Mouse (Mus musculus) kidney, postnatal 4 days (tissue): ENCODE measurements around the gene Kifc3.
A peak's percentile ranks its signal among the peaks of the same experiment; 100 is the strongest.

ENCODE experiments used
- DNase-seq, 2 experiments: peaks; one replicate each; pipeline ENCODE4 v3.0.0; 2021; ENCODE audit warnings: mixed read lengths in 2 of 2

The Kifc3 gene

DNA sequence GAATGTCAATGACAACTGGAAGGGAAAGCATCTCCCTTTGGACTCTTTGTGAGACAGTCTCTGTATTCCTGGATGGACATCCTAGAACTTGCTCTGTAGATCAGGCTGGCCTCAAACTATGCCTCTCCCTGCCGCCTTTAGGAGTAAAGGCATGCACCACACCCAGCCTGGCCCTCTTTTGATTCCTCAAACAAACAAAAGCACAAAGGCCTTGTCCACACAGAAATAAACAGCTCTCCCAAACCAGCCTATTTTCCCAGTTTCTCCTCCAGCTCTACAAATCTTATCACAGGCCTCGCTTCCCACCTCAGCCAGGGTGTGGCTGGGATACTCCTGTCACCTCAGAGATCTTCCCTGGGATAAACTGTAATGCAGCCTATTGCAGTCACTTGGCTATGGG lies 68.4 kb downstream of the Kifc3 start:
- no peak for DNase-seq

DNA sequence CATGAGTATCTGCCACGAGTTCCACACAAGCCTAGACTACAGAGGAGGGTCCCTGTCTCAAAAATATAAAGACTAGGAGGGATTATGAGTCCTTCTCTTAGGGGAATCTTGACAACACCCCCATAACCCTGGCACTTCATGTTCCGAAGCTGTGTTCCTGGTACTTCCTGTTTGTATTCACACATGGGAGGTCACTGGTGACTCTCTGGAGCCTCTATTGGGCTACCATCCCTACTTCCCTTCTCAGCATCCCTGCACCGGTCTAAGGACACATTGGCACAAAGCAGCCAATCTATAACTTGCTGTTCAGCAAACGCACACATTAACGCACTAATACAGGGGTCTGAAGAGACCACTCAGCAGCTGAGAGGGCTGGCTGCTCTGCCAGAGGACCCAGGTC lies 70.6 kb downstream of the Kifc3 start:
- DNase-seq, result no peak

DNA sequence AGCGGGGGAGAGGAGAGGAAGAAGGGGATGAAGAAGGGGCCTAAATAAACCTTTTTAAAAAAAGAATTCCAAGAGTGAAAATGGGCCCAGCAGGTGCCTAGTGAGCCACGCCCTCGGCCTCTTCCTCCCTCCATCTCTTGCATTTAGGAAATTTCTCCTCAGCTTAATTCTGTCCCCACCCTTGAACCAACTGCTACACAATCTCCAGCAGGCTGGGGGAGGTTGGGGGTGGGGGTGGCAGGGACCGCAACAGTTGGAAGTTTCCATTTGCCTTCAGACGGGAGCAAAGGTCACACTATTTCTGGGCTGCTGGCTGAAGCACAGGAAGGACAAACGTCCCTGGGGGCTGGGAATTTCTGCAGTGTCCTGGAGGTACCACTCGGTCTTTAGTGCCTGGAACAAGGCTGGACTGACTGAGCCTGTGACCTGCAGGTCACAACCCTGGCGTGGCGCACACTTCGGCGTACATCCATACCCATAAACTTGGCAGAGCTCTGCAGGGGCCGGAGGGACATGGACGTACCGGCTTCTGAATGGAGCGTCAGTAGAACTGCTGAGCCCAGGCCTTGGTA lies 71.6 kb downstream of the Kifc3 start:
- DNase-seq, result peak; percentile 50 to 70

DNA sequence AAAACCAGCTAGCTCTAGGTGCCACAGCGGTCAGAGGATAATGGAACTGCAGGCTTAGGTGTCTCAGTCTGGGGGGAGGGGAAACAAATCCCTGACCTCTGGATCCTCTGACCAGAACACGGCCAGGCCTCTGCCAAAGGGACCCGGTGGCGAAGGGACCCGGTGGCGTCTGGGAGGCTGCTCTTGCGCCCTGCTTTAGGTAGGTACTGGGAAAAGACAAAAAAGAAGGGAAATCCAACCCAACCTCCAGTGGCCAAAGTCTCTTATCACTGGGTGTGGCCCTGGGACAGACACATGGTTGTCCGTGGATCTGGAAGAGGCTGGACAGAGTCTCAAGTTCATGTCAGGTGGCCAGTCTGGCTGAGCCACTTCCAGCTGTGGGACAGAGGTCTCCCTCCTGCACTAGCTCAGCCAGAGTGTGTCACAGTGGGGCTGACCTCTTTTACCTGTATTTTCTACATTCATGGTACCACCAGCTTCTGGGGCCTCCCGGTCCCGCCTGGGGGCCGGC lies 73.8 kb downstream of the Kifc3 start:
- DNase-seq, result no peak

DNA sequence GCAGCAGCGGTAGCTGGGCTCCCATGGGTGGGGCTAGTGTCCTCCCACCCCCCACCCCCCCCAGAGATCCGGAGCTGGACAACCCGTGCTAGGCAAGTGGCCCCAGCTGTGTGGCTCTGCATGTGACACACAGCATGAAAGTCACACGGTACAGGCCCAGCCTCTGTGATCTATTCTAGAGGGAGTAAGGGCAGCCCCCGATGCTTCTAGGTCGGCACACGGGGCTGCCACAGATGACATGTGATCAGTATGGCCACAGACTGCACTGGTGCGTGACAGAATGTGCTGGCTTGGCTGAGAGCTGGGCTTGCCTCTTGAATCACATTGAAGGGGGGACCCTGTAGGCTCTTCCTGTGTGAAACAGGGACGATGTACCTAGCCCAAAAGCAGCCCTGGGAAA lies 75.0 kb downstream of the Kifc3 start:
- DNase-seq, result peak in 1 of 2 experiments; percentile 67

DNA sequence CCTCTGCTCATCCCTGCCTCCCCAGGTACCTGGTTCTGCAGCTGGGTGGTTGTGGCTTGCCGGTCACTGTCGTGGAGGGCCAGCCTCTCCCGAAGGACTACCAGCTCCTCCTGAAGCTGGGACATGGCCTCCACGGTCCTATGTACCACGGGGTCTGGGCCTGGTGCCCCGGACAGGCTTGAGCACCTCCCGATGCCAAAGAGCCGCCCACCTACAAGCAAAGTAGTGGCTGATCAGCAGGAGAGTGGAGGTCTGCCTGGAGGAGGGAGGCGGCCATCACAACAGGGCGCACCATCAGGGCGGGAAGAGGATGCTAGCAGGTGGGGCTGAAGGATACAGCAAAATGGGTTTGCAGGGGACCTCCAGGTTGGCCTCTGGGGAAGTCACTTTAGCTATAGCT lies 76.1 kb downstream of the Kifc3 start:
- no peak for DNase-seq

DNA sequence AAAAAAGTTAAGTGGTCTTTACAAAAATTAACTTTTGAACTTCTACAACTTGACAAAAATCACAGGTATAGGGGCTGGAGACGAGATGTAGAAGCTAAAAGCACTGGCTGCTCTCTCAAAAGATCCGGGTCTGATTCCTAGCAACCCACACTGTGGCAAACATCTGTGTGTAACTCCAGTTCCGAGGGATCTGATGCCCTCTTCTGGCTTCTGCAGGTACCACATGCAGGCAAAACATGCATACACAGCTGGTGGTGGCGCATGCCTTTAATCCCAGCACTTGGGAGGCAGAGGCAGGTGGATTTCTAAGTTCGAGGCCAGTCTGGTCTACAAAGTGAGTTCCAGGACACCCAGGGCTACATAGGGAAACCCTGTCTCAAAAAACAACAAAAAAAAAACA lies 79.2 kb downstream of the Kifc3 start:
- DNase-seq, result no peak

DNA sequence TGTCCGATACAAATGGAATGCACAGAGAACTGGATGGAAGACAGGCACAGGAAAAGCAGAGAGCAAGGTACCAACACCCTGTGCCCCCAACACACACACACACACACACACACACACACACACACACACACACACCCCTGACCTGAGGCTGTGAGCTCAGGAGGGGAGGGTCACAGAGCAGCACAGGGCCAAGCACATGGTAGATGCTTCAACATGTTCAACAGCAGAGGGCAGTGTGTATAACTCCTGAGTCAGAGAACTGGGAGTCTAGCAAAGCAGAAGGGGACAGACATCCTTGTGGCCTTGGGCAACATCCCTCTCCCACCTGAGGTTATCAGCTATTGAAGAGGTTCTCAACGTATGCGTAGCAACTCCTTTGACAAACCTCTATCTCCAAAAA lies 88.9 kb downstream of the Kifc3 start:
- DNase-seq, result no peak

DNA sequence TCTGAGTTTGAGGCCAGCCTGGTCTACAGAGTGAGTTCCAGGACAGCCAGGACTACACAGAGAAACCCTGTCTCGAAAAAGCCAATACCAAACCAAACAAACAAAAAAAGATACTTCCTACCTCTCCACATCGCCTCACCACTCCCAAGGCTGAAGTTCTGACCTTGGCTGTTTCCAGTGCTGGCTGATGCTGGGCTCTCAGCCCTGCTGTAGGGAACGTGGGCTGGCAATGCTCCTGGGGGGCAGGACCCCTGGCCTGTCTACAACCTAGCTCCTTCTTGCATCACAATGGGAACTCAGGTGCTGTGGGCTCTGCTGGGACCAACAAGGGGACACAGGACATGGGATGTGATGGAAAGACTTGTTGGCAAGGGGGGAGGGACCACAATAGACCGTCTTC lies 89.5 kb downstream of the Kifc3 start:
- DNase-seq, result no peak

DNA sequence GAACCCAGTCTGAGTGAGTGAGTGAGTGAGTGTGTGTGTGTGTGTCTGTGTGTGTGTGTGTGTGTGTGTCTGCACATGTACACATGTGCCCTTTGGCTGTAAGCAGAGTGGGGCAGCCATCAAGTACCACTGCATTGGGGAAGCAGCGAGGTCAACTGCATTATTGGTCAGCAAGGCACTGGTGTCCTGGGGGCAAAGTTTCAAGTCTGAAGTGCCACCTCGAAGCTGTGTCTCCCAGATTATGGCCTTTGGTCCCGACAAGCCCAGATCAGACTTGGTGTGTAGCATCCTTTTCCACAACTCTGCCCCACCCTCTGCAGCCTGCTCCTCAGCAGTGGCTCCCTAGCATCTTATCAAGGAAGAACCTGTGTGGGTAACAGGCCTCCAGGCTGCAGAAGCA lies 90.0 kb downstream of the Kifc3 start:
- no peak for DNase-seq

DNA sequence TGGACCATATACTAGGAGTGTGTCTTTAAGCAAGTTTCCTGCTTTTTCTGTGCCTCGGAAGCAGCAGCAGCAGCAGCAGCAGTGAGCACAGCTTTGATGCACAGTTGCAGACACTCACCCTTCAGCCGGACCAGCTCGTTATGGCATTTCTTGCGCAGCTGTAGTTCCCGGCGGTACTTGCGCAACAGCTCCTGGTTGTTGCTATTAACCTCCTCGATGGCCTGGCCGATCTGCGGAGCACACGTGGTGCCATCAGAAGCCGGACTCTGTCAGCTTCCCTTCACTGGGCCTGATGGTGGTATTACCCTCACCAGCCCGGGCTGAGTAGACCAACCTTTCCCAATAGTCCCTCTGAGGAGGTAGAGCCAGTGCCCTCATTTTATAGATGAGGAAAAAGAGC lies 95.3 kb downstream of the Kifc3 start:
- no peak for DNase-seq

DNA sequence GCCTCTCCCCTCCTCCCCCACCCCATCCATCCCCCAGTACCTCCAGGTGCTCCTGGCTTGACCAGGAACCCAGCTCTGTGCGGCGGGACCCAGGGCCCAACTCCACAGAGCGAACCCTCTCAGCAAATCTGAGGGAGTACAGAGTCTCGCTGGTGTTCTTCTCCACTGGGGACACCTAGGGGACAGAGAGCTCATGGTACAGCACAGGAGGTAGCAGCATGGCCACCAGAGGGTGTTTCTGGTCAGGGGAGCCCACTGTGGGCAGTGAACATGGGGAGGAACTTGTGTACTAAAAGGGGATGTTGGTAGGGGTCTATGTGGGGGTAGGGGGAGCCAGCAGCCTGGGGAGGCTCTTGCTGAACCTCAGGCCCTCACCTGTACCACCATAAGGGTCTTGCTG lies 100.6 kb downstream of the Kifc3 start:
- peak; percentile 33 to 34 for DNase-seq

DNA sequence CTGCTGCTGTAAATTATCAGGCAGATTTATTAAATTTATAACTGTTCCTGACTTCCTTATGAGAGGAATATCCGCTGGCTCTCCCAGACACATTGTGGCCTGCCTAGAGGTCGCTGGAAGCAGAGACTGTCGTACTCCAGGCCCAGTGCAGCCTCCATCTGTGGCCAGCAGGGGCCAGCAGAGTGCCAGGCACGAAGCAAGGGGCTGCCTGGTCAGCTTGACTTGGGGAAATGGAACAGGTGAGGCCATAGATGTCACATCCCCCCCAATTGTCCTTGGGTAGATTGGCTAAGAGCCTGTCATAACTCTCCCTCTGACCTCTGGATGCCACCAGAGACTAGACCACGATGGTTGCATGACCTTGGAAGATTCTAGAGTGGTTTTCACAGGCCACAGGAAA lies 103.6 kb downstream of the Kifc3 start:
- DNase-seq, result peak; percentile 88 to 90

DNA sequence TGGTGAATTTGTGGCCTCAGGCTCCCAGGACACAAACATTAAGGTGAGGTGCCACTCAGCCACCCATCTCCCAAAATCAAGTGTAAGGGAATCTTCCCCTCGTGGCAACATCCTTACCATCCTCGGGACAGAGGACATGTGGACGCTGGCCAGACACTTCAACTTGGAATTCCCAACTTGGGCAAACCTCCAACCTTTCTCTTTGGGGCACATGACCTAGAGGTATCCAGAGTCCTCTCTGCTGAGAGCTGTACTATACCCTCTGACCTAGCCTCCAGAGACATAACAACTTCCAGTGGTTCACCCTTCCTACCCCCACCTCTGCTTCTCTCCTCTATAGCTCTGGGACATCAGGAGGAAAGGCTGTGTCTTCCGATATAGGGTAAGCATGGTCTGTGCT lies 109.0 kb downstream of the Kifc3 start:
- no peak for DNase-seq

DNA sequence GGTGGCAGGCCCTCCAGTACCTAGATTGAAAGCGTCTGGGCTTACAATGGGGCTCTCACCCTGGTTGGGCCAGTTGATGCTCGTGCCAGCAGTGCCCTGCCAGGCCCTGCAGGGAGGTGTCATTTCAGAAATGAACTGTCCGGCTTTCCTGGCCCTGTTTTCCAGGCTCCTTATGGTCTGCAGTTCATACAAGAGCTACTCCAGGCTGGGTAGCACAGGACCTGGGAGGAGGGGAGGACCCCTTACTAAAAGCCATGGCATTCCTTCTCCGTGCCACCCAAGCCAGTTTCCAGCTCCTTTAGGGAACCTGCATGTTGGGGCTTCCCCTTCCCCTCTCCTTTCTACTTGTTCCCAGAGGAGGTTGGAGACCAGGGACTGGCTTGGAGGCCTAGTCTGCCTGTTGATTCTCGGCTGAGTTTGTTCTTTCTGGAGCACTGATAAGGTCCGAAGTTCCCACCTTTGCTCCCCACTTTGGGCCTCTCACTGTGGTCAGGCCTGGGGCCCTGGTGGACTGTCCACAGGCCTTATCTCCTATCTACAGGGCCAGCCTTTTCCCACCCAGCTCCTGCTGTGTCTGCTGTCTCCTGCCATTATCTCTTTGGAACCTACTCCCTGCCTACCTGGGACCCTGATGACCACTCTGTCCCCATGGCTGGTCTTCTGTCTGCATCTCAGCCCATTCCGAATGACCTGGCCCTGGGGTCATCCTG lies 117.0 kb downstream of the Kifc3 start:
- DNase-seq, result no peak

DNA sequence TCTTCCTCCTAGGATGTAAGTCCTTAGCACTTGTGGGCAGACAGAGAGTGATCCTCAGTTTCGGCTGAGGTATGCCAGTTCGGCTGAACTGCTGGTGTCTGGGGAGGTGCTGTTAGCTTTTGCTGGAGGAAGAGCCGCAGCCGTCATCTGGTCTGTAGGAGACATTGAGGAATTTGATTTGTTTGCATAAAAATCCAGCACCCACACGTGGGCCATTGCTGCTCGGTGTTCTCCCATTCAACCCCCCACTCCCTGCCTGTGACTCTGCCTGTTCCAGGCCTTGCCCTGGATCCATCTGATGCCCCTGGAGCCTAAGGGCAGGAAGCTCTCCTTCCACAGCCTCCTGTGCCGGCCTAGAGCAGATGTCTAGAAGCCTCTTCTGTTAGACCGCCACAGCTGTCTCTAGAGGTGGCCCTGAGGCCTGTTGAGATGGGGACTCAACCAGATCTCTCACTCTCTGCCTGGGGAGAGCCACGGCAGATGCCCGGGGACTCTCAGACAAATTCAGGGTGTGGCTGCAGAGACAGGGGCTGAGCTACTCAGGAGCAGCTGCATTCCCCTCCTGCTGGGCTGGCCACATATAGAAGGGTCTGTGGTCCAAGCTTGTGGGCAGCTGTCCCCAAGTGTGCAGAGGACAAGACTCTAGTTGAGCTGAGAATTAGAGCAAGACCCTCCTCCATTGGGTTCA lies 117.7 kb downstream of the Kifc3 start:
- no peak for DNase-seq

DNA sequence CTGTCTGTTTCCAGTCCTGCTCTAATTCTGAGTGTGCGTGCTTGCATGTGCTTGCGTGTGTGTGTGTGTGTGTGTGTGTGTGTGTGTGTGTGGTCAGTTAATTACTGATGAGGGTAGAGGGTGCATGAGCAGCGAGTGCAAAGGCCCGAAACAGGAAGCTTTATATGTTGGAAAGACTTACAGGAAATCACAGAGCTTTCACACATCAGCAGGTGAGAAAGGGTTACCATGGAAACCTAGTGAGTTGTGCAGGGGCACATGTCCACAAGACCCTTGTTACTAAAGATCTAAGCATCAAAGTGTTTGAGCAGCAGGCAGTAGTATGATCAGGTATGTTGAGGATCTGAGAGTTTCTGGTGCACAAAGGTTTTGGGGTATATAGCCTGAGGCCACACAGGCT lies 118.4 kb downstream of the Kifc3 start:
- DNase-seq, result no peak

DNA sequence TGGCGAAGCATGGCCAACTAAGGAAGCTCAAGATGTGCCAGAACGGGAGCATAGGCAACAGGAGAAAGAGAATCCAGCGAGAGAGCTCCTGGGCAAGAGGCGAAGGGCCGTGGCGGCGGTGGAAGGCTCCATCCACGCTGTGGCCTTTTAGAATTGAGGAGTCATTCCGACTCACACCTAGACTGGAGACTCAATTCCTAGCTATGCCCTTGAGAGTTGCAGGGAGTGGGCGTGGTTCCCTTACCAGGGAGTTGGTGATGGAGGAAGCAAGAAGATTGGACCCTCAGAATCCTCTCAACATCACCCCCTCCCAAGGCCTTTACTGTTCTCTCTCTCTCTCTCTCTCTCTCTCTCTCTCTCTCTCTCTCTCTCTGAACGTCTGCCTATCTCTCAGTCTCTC lies 121.0 kb downstream of the Kifc3 start:
- DNase-seq, result no peak

DNA sequence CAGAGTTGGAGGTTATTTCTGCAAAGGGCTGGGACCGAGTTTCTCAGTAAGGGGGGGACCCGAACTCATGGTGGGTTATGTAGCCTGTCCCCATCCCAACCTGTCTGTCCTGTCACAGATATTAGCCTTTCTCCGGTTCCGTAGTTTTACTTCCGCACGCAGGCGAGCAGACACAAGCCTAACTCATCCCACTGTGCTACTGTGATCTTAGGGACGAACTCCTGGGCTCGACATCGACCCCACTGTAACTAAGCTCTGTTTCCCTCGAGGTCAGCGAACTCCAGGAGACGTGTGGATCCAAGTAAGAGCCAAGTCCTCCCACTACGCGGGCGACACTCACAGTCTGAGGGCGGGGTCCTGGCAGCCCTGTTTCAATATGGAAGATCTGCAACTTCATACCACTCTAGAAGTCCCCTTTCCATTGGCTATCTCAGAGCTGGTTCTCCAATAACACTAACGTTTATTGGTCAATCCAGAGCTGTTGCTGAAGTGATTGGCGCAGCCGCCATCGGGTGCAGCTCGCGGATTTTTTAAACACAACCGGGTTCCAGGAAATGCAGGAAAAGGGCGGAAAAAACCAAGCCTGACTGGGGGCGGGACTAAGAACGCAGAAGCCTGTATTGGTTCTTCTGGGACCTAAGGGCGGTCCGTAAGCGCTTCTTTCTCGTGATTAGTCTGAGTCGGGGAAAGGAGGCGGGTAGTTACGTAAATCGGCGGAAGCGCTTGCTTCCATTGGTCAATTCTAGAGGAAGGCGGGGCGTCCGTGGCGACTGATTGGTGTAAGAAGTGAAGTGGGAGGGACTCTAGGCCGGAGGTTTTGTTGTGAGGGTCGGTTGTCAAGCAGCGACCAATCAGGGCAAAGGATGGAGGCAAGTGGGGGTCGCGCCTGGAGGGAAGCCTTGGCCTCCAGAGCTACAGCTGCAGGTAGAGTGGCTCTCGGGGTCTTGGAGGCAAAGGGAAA lies 122.0 kb downstream of the Kifc3 start, which contains the start of gene Katnb1:
Gene Katnb1, plus strand, starts transcription at position 806 of the 961 bp plus-strand sequence.
- DNase-seq, result peak; percentile 97 to 98

DNA sequence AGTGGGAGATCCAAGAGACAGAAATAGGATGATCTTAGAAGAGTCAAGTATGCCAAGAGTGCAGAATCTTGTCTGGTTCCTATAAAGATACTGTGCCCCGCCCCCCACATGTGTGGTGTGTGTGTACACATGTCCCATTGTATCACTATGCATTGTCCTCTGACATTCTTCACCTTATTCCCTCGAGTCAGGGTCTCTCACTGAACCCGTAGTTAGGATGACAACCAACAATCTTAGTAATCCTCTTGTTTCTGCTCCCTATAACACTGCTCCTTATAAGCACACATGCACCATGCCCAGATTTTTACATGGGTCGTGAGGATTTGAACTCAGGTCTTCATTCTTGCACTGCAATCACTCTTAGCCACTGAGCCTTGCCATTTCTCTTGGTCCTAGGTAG lies 123.3 kb downstream of the Kifc3 start:
- DNase-seq, result no peak

DNA sequence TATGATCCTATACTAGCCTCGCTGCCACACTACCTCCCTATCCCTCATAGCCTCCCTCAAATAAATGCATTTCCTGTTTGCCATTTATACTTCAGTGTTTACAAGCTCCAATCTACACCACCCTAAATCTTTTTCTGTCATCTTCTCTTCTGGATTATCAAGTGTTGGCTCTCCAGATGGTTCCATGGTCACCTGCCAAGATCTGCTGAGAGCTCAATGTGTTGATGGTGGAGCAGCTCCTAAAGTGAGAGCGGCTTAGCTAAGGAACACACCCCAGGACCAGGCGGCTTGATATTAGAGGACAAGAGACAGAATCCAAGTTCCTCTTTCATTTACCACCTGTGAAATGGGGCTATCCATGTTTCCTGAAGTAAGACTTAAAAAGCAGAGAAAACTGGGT lies 124.6 kb downstream of the Kifc3 start:
- no peak for DNase-seq

DNA sequence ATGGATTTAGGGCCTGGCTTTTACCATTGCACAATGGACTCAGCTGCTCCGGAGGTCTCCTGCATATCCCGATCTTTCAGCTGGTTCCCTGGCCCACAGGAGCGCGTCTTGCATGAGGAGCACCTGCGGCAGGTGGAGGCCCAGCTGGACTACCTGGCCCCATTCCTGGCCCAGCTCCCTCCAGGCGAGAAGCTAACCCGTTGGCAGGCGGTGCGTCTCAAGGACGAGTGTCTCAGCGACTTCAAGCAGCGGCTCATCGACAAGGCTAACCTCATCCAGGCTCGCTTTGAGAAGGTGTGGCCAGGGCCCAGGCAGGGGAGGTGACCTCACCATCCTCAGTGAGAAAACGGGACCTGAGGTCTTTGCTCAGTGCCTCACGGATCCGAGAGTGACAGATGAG lies 126.5 kb downstream of the Kifc3 start:
- DNase-seq, result no peak

DNA sequence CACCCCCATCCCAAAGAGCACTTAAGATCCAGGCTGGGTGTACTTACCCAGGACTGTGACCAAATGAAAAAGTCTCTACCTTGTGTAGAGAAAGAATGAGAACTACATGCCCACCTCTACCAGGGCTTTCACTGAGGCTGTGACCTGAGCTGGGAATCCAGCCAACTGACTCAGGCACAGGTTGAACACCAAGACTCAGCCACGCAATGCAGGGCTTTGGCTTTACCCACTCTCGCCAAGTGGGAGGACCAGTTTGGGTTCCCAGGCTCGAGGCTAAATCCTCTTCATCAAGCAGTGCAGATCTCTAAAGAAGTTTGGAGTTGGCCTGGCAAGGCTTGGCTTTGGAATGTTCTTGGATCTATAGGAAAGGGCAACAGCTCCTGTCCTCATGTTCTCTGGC lies 127.1 kb downstream of the Kifc3 start:
- no peak for DNase-seq
